Mouse (Mus musculus): ENCODE measurements around the gene Pmvk.

Gene Pmvk

DNA sequence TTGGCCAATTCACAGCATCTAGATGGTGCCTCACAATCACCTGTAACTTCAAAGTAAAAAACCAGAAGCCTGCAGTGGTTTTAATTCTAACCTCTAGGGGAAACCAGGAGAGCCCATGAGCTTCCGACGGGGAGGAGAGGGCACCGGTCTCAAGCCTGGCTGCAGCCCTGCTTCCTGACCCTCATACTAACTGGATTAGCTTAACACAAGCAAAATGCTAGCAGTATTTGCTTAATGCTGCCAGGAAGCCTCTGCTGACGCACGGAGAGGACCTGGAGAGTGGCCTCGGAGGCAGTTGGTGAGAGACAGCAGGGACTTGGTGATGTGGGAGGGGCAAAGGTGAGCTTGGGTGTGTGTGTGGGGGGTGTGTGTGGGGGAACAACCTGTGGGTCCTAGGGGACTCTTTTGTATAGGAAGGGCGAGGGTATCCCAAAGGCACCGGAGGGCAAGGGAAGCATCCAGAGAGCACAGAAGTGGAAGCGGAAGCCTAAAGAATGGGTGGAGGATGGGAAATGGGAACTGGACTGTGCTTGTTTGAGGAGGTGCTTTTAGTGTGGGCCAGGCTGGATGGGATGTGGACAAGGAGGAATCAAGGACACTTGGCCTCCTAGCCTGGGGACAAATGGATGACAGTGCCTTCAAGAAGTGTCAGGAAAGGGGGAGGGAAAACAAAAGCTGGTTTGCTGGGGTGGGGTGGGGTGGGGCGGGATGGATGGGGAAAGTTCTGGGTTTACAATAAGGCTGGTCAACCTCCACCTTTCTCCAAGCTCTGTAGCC, at the start of gene Pmvk:
TSS of gene Pmvk (plus strand) at position 141 of the 777 bp plus-strand sequence.
- DNase-seq (ENCODE audit: low read depth, low spot score): no peak

DNA sequence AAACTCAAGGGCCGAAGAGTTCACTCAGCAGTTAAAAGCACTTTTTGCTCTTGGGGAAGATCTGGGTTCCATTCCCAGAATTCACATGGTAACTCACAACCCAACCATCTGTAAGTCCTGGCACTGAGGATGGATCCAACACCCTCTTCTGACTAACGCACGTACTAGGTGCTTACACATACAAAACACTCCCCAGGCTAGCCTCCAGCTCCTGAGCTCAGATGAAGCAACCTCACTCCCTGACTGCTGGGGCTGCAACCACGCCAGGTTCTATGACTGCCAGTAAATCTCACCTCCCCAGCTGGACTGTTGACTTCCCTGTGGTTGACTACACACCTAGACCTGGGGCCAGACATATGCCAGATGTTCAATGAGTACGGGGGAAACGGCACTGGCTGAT, 47.5 kb upstream of the Pmvk start:
- DNase-seq (ENCODE audit: low read depth, low spot score): no peak

DNA sequence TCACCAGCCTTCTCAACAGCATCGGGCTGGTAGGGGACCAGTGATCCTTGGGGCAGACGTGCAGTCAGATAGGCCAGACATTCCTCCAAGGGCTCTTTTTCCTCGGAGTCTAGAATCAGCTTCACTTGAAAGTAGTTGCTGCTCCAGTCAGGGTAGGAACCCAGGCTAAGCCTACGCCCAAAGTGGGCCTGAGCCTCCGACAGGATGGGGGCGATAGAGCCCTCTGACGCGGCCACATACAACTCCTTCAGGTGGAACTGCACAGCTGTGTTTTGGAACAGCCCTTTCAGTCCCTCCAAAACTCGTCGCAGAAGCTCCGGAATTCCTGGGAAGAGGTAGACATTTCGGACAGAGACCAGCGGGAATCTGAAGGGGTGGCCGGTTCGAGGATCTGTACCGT, 45.9 kb upstream of the Pmvk start:
- DNase-seq (ENCODE audit: low read depth, low spot score): no peak

DNA sequence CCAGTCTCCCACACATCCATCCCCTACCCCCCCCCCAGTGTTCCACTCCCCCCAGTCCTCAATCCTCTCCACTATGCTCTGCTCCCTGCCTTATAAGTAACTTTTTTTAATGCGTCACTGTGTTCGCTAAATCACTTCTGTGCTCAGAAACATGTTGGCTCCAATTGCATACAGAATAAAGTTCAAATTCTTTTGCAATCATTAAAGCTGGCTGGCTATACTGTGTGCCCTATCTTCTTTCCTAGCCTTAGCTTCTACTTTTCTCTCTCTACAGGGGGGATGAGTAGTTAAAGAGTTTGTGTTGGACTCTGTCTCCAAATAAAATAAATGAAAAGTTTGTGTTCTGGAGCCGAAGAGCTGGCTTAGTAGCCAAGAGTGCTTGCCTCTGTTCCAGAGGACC, 44.6 kb upstream of the Pmvk start:
- no peak for DNase-seq (ENCODE audit: low read depth, low spot score)

DNA sequence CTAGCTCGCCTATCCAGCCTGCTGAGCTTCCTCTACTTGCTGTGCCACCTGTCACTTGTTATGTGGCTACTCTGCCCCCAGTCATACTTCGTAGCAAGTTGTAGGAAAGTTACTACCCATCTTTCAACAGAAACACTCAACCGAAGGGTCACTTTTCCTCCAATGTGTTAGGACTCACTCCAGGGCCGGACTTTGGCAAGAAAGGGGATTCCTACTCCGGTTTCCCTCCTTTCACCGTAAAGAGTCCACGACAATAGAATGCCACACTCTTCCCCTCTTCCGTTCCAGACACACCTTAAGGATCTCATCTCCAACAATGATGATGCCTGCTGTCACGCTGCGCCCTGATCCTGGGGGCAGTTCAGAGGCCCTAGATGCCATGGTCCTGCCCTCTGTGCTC, 43.5 kb upstream of the Pmvk start:
- no peak for DNase-seq (ENCODE audit: low read depth, low spot score)

DNA sequence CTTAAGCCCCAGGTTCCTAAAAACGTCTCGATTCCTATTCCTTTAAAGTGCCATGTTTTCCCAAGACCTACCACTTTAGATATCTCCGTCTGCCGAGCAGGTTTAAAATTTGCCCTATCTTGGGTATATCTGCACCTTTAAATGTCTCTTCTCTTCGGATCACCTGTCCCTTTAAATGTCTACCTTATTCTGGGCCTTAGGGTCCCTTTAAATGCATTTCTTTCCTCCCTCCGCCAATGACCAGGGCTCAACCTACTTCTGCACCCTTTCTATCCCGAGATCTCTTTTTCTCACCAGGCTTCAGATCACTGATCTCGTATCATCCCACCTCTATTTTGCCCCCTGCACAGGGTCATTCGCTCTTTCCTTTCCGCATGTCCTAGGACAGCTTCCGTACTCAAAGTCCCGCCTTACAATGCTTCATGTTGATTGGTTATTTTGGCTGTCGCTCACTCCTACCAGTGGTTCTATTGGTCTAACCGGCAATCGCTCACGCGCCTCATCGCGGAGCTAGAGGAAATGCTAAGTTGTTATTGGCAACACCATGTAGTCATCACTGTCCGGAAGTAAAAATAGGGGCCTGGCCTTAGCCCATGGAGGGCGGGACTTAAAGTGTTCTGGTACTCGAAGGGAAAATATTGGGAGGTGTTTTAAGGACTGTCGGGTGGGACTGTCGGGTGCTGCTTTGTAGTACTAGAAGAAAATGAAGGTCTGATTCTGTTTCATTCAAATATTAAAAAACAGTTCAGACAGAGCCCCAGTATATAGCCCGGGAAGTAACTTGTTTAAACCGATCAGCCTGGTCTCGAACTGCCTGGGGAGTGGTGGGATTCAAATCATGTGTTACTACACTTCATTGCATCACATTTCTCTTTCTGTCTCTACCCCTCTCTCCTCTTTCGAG, 42.6 kb upstream of the Pmvk start, which contains the start of gene Flad1:
TSS of gene Flad1 (minus strand) at position 381 of the 904 bp plus-strand sequence.
- peak; percentile 100 for DNase-seq (ENCODE audit: low read depth, low spot score)

DNA sequence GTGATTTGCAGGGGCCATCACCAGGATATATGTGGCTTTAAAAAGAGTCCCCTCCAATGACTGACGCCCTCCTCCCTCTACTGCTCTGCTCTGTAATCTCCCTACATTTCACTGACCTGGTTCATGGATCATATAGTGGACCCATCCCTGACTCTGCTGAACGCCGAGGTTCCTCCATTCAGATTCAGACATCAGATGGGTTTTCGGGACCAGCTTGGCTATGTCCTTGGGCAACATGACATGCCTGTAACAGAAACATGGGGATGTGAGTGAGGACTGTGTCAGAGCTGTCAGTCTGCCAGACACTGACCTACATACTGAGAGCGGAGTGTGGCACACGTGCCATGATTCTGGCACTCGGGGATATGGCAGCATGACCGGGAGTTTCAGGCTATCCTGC, 38.2 kb upstream of the Pmvk start:
- DNase-seq (ENCODE audit: low read depth, low spot score): no peak

DNA sequence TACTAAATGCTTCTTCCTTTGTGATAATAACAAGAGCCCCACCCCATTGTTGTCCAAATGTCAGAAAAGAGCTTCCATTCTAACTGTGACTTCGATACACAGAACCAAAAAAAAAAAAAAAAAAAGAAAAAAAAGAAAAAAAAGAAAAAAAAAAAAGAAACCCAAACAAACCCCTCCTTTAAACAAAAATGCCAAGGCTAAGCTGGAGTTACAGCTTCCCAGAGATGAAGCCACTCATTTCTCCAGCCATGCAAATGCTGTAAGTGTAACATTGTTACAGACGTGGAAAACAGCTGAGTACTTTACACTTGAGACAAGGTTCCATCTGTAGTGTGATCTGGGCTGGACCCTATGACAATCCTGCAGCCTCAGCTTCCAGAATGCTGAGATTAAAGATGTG, 37.2 kb upstream of the Pmvk start:
- DNase-seq (ENCODE audit: low read depth, low spot score): no peak

DNA sequence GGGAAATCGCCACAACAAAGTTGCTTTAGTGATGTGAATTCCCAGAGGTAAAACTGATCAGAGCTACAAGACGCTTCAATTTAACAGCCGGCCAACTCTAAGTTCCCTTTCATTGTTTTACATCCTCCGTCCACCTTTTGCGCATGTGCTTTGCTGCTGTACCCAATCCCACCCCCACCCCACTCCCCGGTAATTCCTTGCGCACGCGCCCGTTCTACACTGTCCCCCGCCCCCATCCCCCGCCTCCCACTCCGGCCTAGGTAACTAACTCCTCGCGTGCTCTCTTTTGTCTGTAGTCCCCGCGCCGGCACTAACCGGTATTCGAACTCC, 36.5 kb upstream of the Pmvk start:
- peak; percentile 89 for DNase-seq (ENCODE audit: low read depth, low spot score)

DNA sequence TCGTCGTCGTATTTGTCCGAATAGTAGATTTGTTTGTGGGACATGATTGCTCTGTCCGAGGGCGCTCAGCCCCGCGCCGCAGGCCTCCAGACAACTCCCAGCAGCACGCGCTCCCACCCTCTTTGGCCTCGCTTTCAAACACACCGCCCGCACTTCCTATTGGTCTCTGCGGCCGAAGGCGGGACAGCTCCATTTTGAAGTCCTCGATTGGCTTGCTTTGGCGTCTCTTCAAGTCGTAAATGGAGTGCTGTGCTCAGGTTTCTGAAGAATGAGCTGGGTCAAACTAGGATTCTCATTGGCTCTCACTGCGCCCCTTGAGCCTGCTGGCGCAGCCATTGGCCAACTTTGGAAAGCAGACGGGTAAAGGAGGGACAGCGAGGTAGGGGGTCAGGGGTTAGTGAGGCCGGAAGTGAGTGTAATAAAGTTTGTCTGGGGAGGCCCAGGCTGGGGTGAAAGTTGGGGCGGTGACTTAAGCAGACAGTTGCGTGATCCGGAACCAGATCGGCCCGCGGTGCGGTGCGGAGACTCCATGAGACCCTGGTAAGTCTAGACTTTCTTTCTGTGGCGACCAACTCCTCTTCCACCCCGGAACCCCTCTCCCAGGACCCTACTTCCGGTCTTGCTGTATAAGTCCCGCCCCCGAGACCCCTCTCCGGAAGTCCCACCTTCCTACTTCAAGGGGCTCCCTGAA, 36.0 kb upstream of the Pmvk start, which contains the start of the genes Cks1b and Shc1:
TSS of gene Cks1b (minus strand) at position 214 of the 691 bp plus-strand sequence.
TSS of gene Shc1 (plus strand) at position 274 of the 691 bp plus-strand sequence.
- peak; percentile 99 for DNase-seq (ENCODE audit: low read depth, low spot score)

DNA sequence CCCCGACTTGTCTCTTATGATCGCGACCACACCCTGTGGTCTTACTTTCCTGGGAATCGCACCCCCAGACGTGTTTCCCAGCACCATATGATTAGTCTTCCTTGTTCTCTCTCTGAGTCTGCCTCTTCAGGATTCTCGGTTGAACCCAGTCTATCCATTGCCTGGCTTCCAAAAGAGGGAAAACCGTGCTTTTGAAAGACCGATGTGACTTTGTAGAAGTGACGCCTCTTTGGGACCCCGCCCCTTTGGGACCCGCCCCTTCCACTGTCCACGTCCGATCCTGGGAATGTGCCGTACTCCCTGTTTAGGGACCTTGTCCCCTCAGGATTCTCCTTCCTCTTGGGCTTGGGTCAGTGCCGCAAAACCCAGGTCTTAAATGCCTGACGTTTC, 35.5 kb upstream of the Pmvk start:
- peak; percentile 77 for DNase-seq (ENCODE audit: low read depth, low spot score)

DNA sequence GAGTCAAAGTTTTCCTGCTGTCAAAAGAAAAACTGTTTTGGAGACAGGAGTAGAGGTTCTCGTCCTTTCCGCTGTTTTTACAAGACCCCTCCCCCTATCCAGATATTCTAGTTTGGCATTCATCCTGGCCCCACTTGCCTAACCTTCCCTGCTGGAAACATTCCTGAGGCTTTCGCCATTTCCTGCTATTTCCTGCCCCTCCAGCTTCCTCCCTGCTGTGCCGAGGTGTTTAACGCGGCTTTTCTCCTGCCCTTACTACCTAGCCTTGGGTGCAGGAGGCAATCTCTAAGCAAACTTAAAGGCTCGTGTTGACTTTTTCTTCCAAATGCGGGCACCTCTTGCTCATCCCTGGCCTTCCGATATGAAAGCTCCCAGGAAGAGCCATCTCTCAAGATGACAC, 34.8 kb upstream of the Pmvk start:
- DNase-seq (ENCODE audit: low read depth, low spot score): peak; percentile 54

DNA sequence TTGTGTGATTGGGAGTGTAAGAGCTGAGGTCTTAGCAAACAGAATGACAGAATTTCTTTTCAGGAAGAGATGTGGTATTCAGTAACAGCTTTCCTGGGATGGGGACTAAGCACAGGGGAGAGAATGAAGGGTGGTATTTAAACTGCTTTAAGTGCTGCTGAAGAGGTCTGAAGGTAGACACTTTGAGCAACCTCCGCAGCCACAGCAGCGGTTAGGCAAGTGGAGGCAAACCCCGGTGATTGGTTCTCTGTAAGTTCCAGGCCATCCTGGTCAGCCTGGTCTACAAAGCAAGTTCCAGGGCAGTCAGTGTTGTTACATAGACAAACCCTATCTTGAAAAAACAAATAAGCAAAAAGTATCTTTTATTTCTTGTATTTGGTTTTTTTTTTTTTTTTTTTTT, 34.4 kb upstream of the Pmvk start:
- no peak for DNase-seq (ENCODE audit: low read depth, low spot score)

DNA sequence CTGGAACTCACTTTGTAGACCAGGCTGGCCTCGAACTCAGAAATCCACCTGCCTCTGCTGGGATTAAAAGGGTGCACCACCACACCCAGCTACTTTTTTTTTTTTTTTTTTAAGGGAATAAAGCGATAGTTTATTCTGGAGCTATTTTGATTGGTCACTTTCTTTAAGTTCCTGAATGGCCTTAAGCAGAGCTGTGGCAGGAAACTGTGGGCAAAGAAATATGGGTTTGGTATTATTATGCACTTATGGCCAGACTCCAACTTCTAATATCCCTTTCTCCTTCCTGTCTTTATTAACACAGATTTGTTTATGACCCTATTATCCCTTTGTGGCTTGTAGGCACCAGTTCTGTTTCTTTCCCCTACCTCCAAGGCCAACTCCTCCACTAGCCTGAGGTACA, 33.9 kb upstream of the Pmvk start:
- no peak for DNase-seq (ENCODE audit: low read depth, low spot score)

DNA sequence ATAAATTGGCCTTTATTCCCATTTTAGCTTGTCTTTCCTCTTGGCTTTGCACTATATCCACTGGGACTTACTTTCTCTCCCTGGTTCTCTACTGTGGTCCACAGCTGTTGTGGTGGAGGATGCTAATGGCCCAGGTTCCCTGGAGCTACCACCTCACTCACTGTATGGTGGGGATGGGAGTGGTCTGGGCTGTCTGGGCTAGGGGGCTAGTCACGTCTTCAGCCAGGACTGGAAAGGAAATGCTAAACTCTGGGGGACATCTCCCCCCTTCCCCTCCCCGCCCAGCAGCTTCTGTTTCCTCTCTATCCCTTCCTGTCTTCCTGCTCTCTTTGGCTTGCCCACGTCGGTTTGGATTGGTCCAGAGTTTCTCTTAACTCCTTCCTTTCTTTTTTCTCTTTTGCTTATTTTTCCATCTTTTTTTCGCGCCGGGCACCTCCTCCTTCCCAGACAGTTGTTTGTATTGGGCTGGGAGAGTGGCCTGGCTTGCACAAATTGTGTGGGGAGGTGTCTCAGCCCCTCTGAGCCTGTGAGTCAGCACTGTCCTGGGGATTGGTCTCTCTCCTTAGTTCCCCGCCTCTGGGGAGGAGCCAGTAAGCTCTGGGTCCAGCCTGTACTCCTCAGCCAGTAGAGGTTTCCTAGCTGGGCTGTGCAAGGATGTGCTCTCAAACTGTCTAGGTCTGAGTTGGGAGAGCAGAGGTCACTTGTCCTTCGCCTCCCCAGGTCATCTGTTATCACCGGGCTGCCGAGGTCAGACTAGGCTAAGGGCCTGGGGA, 33.2 kb upstream of the Pmvk start:
- DNase-seq (ENCODE audit: low read depth, low spot score): peak; percentile 80

DNA sequence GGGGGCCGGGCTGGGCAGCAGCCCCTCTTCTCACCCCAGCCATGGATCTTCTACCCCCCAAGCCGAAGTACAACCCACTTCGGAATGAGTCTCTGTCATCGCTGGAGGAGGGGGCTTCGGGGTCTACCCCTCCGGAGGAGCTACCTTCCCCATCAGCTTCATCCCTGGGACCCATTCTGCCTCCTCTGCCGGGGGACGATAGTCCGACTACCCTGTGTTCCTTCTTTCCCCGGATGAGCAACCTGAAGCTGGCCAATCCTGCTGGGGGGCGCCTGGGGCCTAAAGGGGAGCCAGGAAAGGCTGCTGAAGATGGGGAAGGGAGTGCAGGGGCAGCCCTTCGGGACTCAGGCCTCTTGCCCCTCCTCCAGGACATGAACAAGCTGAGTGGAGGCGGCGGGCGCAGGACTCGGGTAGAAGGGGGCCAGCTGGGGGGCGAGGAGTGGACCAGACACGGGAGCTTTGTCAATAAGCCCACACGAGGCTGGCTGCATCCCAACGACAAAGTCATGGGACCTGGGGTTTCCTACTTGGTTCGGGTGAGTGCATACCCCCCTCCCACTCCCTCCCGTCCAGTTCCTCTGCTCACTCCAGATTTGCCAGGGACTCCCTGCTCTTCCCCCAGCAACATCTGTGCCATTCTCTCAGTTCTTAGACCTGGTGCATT, 32.4 kb upstream of the Pmvk start:
- no peak for DNase-seq (ENCODE audit: low read depth, low spot score)

DNA sequence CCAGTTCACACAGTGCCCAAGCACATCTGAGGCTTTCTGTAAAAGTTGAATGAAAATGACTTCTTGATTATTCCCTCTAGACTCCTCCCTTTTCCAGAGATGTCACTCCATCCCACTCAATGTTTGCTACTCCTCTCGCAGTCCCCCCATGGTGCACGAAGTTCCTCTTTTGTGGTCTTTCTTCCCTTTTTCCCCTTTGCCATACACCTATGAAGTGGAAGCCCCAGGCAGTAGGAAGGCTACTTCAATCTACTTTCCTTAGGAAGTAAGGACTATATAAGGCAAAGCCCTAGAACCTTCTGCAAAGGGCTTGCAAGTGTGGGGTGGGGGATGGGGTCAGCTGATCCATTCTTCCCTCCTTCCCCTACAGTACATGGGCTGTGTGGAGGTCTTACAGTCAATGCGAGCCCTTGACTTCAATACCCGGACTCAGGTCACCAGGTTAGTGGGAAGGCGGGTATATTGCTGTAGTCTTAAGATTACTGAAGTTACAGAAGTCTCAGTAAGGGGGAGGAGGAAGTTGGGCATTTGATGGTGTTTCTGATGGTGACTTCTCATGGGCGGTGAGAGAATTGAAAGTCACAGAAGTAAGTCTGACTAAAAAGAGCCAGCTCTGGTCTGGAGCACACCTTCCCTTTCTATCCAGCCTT, 31.7 kb upstream of the Pmvk start:
- no peak for DNase-seq (ENCODE audit: low read depth, low spot score)

DNA sequence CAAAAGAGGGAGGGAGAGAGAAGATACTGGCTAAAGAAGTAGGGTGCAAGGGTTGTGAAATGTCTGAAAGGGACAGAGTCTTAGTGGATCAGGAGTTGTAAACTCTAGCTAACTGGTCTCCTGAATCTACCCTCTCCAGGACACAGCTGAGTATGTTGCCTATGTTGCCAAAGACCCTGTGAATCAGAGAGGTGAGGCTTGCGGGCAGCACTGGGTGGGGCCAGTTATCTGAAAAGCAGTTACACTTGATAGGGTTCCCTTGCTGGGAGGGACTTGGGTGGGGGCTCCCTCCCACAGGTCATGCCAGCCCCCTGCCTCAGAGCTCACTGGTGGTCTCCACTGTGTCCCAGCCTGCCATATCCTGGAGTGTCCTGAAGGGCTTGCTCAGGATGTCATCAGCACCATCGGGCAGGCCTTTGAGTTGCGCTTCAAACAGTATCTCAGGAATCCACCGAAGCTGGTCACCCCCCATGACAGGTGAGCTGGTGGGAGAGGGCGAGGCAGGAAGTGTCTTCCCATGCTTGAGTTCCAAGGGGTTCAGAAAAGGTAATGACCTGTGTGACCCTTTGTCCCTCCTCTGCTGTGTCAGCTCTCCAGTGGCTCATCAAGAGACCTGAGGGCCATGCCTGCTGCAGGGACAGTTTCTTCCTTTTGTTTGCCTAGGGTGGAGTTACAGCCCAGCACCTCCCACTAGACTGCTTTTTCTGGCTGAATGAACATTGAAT, 29.8 kb upstream of the Pmvk start:
- DNase-seq (ENCODE audit: low read depth, low spot score): no peak

DNA sequence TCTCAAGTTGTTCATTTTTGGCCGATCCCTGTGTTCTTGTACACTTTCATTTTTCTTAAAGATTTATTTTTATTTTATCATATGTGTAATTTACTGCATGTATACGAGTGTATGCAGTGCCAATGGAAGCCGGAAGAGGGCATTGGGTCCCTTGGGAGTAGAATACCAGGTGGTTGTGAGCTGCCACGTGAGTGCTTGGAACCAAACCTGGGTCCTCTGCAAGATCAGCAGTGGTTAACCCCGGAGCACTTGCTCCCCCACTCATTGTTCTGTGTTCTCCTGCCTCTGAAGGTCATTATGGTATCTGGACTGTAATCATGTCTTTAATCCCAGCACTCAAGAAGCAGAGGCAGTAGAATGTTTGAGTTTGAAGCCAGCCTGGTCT, 29.2 kb upstream of the Pmvk start:
- no peak for DNase-seq (ENCODE audit: low read depth, low spot score)

DNA sequence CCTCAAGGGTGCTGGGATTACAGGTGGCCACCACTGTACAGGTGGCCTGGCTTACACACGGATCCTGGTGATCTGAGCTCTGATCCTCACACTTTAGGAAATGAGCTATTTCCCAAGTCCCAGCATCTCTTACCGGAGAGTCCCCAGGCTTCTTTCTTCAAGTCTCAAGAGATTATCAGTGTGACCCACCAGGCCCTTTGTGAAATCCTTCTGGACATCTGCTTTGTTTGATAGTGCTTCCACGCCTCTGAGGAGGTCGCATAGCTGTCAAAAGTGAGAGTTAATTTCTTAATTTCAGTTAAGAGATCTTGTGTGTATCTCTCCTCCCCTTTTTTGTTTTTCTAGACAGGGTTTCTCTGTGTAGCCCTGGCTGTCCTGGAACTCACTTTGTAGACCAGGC, 28.5 kb upstream of the Pmvk start:
- DNase-seq (ENCODE audit: low read depth, low spot score): no peak

Measured in mesoderm, embryonic 11.5 days (tissue).